Mouse (Mus musculus): Measurements from ENCODE around the gene Csnk1g1. TPM values are rescaled to one million over a fixed set of nuclear protein-coding genes. Genes with fewer than 3 reads are reported as not detected.

The Csnk1g1 gene
- polyA plus RNA-seq, 1 experiment from 2014 or later: 30.2 TPM

- Histone ChIP-seq H3K27me3 (ENCODE audit: control insufficient read depth, insufficient read depth, low read length) (no peaks in the 10 kb centered on the region), H3K4me1 (ENCODE audit: control insufficient read depth, insufficient read depth, low read length) (no peaks in the 10 kb centered on the region), H3K27ac (ENCODE audit: low read depth, low read length) (no peak overlapping the region), H3K4me2 (ENCODE audit: low read depth, low read length) (no peak overlapping the region), H3K9ac (replicated peaks; ENCODE audit: low read depth, low read length) (no peak overlapping the region), H3K4me3 (ENCODE audit: low read depth, low read length) (no peak overlapping the region), H3K36me3 (ENCODE audit: control insufficient read depth, insufficient read depth, low read length) (no peaks in the 10 kb centered on the region), H3K9me3 (ENCODE audit: control insufficient read depth, low read length) (no peaks in the 10 kb centered on the region)
- 33% methylated on average over 1 of the region's 1 CpGs for WGBS
- ATAC-seq (ENCODE audit: low read depth): no peak
Observed at GRCm38 (mm10) chr9:66053620-66054019, 144.9 kb downstream of the Csnk1g1 start.

GRCm38 (mm10) chr9:66059583-66060307 is 151.0 kb downstream of the Csnk1g1 start, which contains the start of gene Ppib:
Gene Ppib (plus strand): TSS chr9:66060222.
- H3K4me2 ChIP-seq (ENCODE audit: low read depth, low read length): peak within 1 kb of the TSS; percentile 66
- H3K27me3 ChIP-seq (ENCODE audit: control insufficient read depth, insufficient read depth, low read length): no peaks in the 10 kb centered on the region
- H3K9me3 ChIP-seq (ENCODE audit: control insufficient read depth, low read length): no peaks in the 10 kb centered on the region
- H3K27ac ChIP-seq (ENCODE audit: low read depth, low read length): peak within 1 kb of the TSS; percentile 82
- H3K9ac ChIP-seq (replicated peaks; ENCODE audit: low read depth, low read length): peak within 1 kb of the TSS; percentile 73
- 2% methylated on average over 51 of the region's 51 CpGs for WGBS
- peaks cover 12% of the 10 kb centered on the region; the same call in 1 of the 2 replicates for H3K4me1 ChIP-seq (ENCODE audit: control insufficient read depth, insufficient read depth, low read length)
- peak; percentile 99 for ATAC-seq (ENCODE audit: low read depth)
- peak within 1 kb of the TSS; percentile 62 for H3K4me3 ChIP-seq (ENCODE audit: low read depth, low read length)
- peaks cover 21% of the 10 kb centered on the region for H3K36me3 ChIP-seq (ENCODE audit: control insufficient read depth, insufficient read depth, low read length)

- peaks cover 23% of the 10 kb centered on the region for H3K36me3 ChIP-seq (ENCODE audit: control insufficient read depth, insufficient read depth, low read length)
- peak; percentile 70; the same call in 1 of the 2 replicates for ATAC-seq (ENCODE audit: low read depth)
- H3K9ac ChIP-seq (replicated peaks; ENCODE audit: low read depth, low read length): peak overlapping the region; percentile 73
- no peaks in the 10 kb centered on the region for H3K9me3 ChIP-seq (ENCODE audit: control insufficient read depth, low read length)
- 0% methylated on average over 20 of the region's 20 CpGs for WGBS
- peaks cover 12% of the 10 kb centered on the region; the same call in 1 of the 2 replicates for H3K4me1 ChIP-seq (ENCODE audit: control insufficient read depth, insufficient read depth, low read length)
- H3K4me2 ChIP-seq (ENCODE audit: low read depth, low read length): peak overlapping the region; percentile 66
- H3K27me3 ChIP-seq (ENCODE audit: control insufficient read depth, insufficient read depth, low read length): no peaks in the 10 kb centered on the region
- H3K27ac ChIP-seq (ENCODE audit: low read depth, low read length): peak overlapping the region; percentile 82
- peak overlapping the region; percentile 62 for H3K4me3 ChIP-seq (ENCODE audit: low read depth, low read length)
Observed at GRCm38 (mm10) chr9:66060308-66060647, 151.6 kb downstream of the Csnk1g1 start.

GRCm38 (mm10) chr9:66060986-66061385 is 152.3 kb downstream of the Csnk1g1 start:
- Histone ChIP-seq H3K4me1 (ENCODE audit: control insufficient read depth, insufficient read depth, low read length) (peaks cover 12% of the 10 kb centered on the region; the same call in 1 of the 2 replicates), H3K9me3 (ENCODE audit: control insufficient read depth, low read length) (no peaks in the 10 kb centered on the region), H3K27ac (ENCODE audit: low read depth, low read length) (no peak overlapping the region), H3K4me2 (ENCODE audit: low read depth, low read length) (peak overlapping the region; percentile 66), H3K9ac (replicated peaks; ENCODE audit: low read depth, low read length) (peak overlapping the region; percentile 73), H3K4me3 (ENCODE audit: low read depth, low read length) (peak overlapping the region; percentile 62), H3K27me3 (ENCODE audit: control insufficient read depth, insufficient read depth, low read length) (no peaks in the 10 kb centered on the region), H3K36me3 (ENCODE audit: control insufficient read depth, insufficient read depth, low read length) (peaks cover 31% of the 10 kb centered on the region)
- WGBS: 25% methylated on average over 4 of the region's 4 CpGs
- ATAC-seq (ENCODE audit: low read depth): no peak

GRCm38 (mm10) chr9:66061656-66062055 is 152.9 kb downstream of the Csnk1g1 start:
- Histone ChIP-seq H3K4me2 (ENCODE audit: low read depth, low read length) (peak overlapping the region; percentile 66; the same call in 1 of the 2 replicates), H3K27ac (ENCODE audit: low read depth, low read length) (no peak overlapping the region), H3K27me3 (ENCODE audit: control insufficient read depth, insufficient read depth, low read length) (no peaks in the 10 kb centered on the region), H3K4me1 (ENCODE audit: control insufficient read depth, insufficient read depth, low read length) (peaks cover 12% of the 10 kb centered on the region; the same call in 1 of the 2 replicates), H3K36me3 (ENCODE audit: control insufficient read depth, insufficient read depth, low read length) (peaks cover 37% of the 10 kb centered on the region), H3K9ac (replicated peaks; ENCODE audit: low read depth, low read length) (no peak overlapping the region), H3K4me3 (ENCODE audit: low read depth, low read length) (0 out of 2 replicates have a peak overlapping the region, but pooled peaks have one; percentile 62), H3K9me3 (ENCODE audit: control insufficient read depth, low read length) (no peaks in the 10 kb centered on the region)
- WGBS: 74% methylated on average over 3 of the region's 3 CpGs
- ATAC-seq (ENCODE audit: low read depth): no peak

- WGBS: 92% methylated on average over 3 of the region's 3 CpGs
- no peak for ATAC-seq (ENCODE audit: low read depth)
- Histone ChIP-seq H3K27me3 (ENCODE audit: control insufficient read depth, insufficient read depth, low read length) (no peaks in the 10 kb centered on the region), H3K36me3 (ENCODE audit: control insufficient read depth, insufficient read depth, low read length) (peaks cover 39% of the 10 kb centered on the region), H3K9me3 (ENCODE audit: control insufficient read depth, low read length) (no peaks in the 10 kb centered on the region), H3K27ac (ENCODE audit: low read depth, low read length) (no peak overlapping the region), H3K4me3 (ENCODE audit: low read depth, low read length) (no peak overlapping the region), H3K4me2 (ENCODE audit: low read depth, low read length) (no peak overlapping the region), H3K9ac (replicated peaks; ENCODE audit: low read depth, low read length) (no peak overlapping the region), H3K4me1 (ENCODE audit: control insufficient read depth, insufficient read depth, low read length) (peaks cover 12% of the 10 kb centered on the region; the same call in 1 of the 2 replicates)
Observed at GRCm38 (mm10) chr9:66063446-66063845, 154.7 kb downstream of the Csnk1g1 start.

- Histone ChIP-seq H3K4me1 (ENCODE audit: control insufficient read depth, insufficient read depth, low read length) (peaks cover 10% of the 10 kb centered on the region; the same call in 1 of the 2 replicates), H3K9me3 (ENCODE audit: control insufficient read depth, low read length) (no peaks in the 10 kb centered on the region), H3K9ac (replicated peaks; ENCODE audit: low read depth, low read length) (no peak overlapping the region), H3K4me3 (ENCODE audit: low read depth, low read length) (no peak overlapping the region), H3K27me3 (ENCODE audit: control insufficient read depth, insufficient read depth, low read length) (0 out of 2 replicates have a peak, but pooled peaks cover 3% of the 10 kb centered on the region), H3K27ac (ENCODE audit: low read depth, low read length) (no peak overlapping the region), H3K36me3 (ENCODE audit: control insufficient read depth, insufficient read depth, low read length) (peaks cover 39% of the 10 kb centered on the region), H3K4me2 (ENCODE audit: low read depth, low read length) (no peak overlapping the region)
- WGBS: 96% methylated on average over 11 of the region's 11 CpGs
- no peak for ATAC-seq (ENCODE audit: low read depth)
Observed at GRCm38 (mm10) chr9:66064316-66064715, 155.6 kb downstream of the Csnk1g1 start.

- no peak overlapping the region for H3K9ac ChIP-seq (replicated peaks; ENCODE audit: low read depth, low read length)
- H3K4me1 ChIP-seq (ENCODE audit: control insufficient read depth, insufficient read depth, low read length): no peaks in the 10 kb centered on the region; the same call in 1 of the 2 replicates
- H3K27me3 ChIP-seq (ENCODE audit: control insufficient read depth, insufficient read depth, low read length): 0 out of 2 replicates have a peak, but pooled peaks cover 3% of the 10 kb centered on the region
- no peak for ATAC-seq (ENCODE audit: low read depth)
- H3K4me2 ChIP-seq (ENCODE audit: low read depth, low read length): no peak overlapping the region
- WGBS: 91% methylated on average over 3 of the region's 3 CpGs
- peaks cover 39% of the 10 kb centered on the region for H3K36me3 ChIP-seq (ENCODE audit: control insufficient read depth, insufficient read depth, low read length)
- no peaks in the 10 kb centered on the region for H3K9me3 ChIP-seq (ENCODE audit: control insufficient read depth, low read length)
- no peak overlapping the region for H3K4me3 ChIP-seq (ENCODE audit: low read depth, low read length)
- H3K27ac ChIP-seq (ENCODE audit: low read depth, low read length): no peak overlapping the region
Observed at GRCm38 (mm10) chr9:66066791-66067190, 158.1 kb downstream of the Csnk1g1 start.

- Histone ChIP-seq H3K36me3 (ENCODE audit: control insufficient read depth, insufficient read depth, low read length) (peaks cover 38% of the 10 kb centered on the region), H3K27me3 (ENCODE audit: control insufficient read depth, insufficient read depth, low read length) (0 out of 2 replicates have a peak, but pooled peaks cover 3% of the 10 kb centered on the region), H3K9ac (replicated peaks; ENCODE audit: low read depth, low read length) (no peak overlapping the region), H3K9me3 (ENCODE audit: control insufficient read depth, low read length) (no peaks in the 10 kb centered on the region), H3K4me2 (ENCODE audit: low read depth, low read length) (no peak overlapping the region), H3K27ac (ENCODE audit: low read depth, low read length) (no peak overlapping the region), H3K4me3 (ENCODE audit: low read depth, low read length) (no peak overlapping the region), H3K4me1 (ENCODE audit: control insufficient read depth, insufficient read depth, low read length) (no peaks in the 10 kb centered on the region; the same call in 1 of the 2 replicates)
- 19% methylated on average over 5 of the region's 5 CpGs for WGBS
- ATAC-seq (ENCODE audit: low read depth): no peak
Observed at GRCm38 (mm10) chr9:66067542-66067941, 158.8 kb downstream of the Csnk1g1 start.

Measured in neural tube, embryonic 14.5 days (tissue).